Mouse (Mus musculus) CD4-positive, CD25-positive, alpha-beta regulatory T cell, adult 4 months (primary cell): ENCODE measurements at regions not wholly inside any gene's neighbourhood (a gene's known extent, or its start where the extent isn't known, plus 50 kb on each side); places are given as distances from the start of the nearest gene placed in this dataset.

Source experiments
- ATAC-seq: one replicate; pipeline ENCODE4 v1.8.0; 2017

DNA sequence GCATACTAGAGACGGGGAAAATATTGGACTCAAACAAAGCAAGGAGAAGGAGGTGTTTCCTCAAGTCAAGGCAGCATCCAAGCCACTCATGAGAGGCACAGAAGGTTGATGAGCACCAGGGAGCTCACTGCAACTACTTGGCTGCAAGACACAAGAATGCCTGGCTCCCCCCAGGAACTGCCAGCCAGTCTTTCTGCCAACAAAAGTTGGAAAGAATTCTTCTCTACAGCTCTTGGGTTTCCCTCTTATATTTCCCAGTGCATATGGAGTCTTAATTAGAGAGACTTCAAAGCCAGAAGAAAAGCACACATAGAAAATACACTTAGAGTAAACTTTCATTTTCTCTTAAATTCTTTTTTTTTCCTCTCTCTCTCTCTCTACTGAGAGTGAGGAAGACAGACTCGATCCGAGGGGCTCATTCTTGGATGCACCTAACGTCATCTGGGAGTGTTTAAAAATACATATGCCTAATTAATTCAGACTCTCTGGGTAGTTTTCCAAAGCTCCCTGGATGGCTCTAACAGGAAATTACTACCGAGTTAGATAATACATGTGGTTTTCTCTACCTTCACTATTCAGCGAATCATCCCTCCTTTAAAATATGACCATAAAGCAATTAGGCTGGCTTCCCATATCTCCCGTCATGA lies 222.7 kb downstream of the Fam84b start:
- ATAC-seq = no peak

DNA sequence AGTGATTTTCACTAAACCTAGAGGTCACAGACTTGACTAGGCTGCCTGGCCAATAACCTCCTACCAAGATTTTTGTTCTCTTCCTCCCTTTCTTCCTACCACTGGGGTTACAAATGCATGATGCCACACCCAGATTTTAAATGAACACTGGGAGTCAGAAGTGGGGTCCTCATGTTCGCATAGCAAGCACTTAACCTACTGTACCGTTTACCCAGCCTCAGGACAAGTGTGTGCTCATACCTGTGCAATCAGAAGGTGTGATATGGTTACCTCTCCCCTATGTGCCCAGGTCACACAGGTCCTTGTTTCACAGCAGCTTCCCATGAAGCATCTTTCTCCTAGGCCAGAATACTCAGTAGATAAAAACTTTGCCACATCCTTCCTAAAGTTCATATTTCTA lies 234.8 kb downstream of the Fam84b start:
- ATAC-seq = no peak

DNA sequence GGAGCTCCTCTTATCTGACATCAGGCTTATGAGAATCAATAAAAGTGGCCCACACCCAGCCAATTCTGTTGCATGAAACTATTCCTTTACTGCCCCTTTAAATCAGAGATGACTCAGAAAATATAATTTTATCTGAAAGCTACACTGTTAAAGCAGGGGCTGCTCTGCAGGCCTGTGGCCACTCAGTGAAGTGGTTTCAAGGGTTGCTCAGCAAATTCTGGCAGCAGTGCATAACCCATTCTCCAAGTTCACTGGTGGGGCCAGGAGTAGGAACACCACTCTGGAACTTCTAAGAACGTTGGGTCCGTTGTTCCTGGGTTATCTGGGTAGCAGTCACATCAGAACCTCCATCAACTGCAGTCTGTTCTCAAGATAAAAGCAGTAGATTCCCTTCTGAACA lies 236.2 kb downstream of the Fam84b start:
- no peak for ATAC-seq

DNA sequence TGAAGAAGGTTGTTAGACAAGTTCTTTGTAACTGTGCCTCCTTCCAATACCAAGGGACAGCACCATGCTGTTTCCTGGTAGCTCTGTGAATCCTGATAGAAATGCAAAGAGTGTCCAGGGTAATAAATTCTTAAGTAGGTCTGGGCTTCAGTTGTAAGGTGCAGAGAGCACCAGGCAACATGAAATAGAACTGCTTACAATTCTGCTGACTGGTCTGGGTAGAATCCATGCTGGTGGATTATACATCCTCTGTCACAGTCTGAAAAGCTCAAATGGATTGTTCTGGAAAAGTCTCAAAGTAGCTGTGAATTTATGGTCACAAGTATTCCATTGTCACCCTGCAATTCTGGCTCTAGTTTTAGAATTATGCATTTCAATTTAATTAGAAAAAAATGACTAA lies 251.7 kb downstream of the Fam84b start:
- no peak for ATAC-seq

DNA sequence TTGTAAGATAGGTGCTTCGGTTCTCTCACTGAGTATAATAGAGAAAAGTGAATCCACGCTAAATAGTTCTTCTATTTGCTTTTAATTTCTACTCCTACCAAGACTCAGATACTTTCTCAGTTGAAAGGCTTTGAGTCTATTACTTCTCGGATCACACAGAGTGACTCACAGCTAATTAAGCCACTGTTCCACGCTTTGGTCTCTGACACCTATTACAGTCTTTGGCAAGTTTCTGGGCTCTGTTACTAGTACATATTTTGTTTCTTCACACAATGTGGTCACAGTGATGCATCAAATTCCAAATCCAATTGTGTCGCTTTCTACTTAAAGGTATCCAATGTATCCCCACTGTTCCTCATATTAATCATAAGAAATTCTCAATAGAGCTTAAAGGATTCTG lies 276.5 kb downstream of the Fam84b start:
- no peak for ATAC-seq

DNA sequence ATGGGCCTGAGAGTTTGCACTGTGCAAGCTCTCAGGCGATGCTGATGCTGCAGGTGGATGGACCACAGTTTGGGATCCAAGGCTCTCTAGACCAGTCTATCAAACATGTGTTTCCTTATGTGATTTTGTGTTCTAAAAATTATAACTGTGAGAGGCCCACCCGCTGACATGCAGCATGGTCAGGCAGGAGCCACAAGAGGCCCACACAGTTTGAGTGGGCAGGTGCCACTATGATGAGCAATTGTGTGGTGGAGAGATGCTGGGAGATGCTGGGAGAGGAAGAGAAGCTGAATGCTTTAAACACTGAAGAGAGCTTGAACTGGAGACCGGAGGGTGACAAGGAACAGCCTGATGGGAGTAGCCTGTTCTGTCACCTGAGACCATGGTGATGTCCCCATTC lies 287.3 kb downstream of the Fam84b start:
- no peak for ATAC-seq

DNA sequence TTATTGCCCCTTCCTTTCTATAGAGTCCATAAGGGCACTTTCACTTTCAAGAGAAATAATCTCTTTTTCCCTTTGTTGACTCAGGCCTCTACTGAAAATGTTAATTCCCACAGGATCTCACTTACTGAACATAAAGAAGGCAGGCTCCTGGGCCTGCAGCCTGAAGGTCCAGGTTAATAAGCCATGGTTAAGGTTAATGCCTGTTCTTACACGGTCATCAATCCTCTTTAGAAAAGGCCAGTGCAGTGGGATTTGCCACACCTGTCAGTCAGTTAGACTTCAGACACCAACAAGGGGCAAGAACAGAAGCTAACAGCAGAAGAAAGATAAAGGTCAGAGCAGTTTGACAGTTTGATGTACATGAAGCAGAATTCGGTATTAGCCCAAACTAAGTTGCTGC lies 288.6 kb downstream of the Fam84b start:
- ATAC-seq = no peak

DNA sequence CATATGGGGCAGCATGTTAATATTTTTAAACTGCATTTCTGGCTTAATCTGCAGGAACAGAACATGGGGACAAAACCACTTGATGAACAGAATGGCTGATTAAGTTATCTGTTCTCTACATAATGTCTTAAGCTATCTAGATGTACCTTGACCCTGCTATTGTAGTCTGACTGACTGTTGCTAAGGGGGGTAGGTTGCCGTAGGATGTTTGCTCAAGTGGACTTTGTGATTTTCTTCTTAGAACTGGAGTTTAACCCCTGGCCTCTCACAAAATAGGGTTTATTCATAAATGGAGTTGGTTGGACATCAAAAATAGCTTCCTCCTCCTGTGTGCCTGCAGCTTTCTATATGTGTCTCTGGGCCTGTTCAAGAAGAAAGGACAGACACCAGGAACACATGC lies 292.9 kb downstream of the Fam84b start:
- no peak for ATAC-seq

DNA sequence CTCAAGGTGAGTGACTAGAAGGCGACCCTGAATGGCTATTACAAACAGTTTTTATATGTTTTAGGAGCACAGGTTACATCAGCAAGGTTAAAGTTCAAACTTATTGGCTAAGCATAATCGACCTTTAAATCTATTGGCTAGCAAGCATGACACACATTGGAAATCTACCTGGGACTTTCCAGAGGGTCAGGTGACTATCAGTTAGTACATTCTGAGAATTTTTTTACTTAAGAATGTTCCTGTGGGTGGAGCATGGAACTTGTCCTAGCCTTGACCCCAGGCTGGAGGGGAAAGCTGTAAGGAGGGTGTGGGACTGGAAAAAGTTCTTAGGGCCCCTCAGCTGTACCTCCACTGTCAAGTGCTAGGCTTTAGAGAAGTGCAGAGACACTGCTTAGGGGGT lies 297.9 kb downstream of the Fam84b start:
- no peak for ATAC-seq

DNA sequence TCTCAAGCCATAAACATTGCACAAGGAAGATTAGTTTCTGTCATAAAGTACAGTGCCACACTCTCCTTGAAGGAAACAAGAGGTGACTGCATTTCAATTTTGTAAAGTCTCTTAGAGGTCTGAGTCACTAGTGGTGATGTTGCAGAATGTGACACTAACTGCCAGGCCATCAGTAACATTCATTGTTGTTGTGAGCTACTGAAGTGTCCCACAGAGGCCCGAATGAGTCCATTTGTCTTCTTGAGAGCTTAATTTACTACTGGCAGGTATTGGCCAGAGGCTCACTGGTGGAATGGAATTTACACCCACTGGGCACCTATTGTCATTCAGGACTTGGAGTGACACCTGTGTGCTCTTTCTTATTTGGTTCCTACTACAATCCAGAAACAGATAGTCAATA lies 299.0 kb downstream of the Fam84b start:
- ATAC-seq = no peak

DNA sequence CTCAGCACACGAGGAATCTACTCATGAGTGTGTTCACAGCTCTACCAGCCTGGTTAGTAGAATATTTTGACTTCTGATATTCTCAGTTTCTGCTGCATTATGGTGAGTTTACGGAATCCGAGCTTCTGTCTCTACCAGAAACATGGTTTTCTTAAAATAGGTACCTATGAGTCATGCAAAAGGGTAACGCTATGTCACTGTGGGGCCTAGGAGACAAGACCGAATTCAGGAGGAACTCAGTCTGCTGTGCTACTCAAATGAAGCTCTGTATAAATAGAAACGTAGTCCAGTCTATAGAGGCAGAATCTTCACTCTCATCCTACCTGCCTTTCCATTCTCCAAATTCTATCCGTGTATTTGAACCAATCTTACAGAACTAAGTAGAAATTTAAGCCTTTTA lies 305.5 kb downstream of the Fam84b start:
- ATAC-seq = no peak

DNA sequence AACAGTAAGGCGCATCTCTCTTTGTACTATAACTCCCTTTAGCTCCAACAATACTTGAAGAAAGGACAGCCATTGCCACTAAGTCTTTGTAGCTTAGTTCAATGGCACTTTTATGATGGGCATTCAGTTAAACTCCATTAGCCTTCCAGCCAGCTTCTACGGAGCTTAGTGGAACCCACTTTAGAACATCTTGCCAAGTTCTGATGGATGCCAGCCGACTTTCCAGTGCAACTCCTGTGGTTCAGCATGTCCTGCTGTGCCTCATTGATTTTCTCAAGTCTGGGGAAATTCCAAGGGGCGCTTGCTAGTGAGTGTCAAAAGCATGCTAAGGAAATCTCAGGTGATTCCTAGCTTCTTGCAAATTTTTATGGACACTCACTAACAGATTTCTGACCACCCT lies 316.4 kb downstream of the Fam84b start:
- no peak for ATAC-seq

DNA sequence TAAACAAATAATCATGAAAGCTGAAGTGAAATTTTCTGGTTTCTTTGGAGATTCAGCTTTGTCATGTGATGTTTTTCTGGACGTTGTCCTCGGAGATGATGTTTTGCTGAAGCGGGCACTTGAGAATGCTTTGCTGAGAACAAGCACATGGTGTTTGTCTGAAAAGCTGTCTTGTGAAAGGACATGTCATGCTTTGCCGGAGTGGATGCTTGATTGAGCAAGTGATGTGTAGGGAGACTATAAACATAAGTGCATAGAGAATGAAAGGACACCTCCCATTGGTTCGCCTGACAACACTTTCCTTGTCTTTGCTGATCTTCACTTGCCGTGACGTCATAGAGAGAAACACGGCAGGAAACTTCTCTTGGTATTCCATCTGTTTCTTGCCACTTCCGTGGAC lies 318.9 kb downstream of the Fam84b start:
- ATAC-seq = no peak

DNA sequence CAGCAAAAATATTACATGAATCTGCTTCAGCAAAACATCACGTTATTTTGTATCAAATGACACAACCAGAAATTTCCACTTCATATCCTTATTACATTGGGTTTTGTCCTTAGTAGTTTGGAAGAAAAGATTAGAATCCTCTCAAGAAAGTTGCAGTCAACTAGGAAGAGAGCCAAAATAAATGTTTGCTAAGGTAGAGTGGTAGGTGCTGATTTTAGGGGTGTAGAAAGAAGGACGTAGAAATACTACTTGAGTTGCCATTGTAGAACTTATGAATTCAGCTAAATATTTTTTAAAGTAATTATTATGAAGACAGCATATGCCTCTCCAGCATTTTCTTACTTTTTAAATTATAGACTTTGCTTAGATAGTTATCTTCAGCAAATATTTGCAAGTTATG lies 336.8 kb downstream of the Fam84b start:
- no peak for ATAC-seq

DNA sequence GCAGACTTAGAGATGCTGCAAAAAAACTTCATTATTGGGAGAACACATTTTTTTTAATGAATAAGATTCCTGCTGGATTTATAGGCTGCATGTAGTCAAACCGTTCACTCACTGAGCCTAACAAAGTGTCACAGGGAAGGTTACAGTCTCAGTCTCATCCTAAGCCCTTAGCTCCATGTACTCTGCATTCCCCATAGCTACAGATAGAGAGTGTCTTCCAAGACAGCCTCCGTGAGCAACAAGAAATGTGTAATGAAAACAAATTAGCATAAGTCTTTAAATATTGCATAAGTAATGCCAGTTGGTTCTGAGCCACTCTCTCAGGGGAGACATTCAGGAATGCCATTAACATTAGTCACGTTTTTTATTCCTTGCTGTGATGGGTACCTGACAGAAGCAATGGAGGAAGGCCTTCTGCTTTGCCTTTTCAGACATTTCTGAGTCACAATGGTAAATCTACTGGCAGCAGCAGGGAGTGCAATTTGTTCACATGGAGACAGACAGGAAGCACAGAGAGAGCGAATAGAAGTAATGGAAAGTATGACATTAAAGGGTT lies 376.7 kb downstream of the Fam84b start:
- ATAC-seq = no peak

DNA sequence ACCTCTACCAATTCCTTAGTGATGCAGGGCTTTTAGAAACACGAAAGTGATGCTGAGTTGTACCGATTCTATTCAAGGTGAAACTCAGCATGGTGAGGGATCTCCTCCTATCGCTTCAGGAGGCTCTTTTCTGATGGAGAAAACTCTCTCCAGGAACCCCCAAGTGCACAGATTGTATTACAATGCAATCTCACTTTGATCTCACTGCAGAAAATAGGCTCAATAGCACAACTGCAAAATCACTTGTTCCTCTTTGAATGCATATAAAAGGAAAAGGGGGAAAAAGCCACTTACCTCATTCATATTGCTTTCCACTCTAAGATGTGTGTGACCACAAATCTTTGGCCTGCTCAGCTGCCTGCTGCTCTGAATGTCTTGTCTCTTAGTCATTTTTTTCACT lies 378.5 kb downstream of the Fam84b start:
- no peak for ATAC-seq

DNA sequence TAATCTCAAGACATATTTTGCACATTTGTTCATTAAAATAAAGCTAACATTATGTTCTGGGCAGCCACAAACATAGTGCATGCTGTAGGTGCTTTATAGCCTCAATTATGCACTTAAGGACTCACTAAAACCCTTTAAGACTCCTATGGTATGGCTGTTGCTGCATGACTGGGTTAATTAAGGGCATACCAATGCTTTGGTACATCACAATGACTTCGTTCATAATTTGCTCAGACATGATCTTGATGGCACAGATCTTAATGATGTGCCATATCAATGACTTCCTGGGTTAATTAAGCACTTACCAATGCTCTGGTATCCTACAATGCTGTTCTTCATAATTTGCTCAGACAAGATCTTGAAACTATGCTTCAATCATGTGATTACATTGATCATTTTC lies 415.5 kb upstream of the 4933412E24Rik start:
- ATAC-seq = no peak

DNA sequence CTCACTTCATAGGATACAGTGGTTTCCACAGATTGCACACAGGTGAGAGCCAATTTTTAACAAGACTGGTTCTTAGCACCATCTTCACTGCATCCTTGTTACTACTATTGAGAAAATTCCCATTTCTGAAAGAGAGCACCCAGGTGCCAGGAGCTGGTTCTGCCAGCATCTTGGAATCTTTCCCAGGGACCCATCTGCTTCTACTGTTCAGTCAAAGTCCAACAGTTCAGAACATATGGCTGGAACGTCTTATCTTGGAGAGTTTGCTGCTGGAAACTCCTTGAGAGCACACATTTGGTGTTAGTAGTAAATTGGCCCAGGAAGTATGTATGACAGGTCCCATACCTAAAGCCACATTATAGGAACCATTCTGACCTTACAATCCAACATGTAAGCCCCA lies 402.7 kb upstream of the 4933412E24Rik start:
- no peak for ATAC-seq

DNA sequence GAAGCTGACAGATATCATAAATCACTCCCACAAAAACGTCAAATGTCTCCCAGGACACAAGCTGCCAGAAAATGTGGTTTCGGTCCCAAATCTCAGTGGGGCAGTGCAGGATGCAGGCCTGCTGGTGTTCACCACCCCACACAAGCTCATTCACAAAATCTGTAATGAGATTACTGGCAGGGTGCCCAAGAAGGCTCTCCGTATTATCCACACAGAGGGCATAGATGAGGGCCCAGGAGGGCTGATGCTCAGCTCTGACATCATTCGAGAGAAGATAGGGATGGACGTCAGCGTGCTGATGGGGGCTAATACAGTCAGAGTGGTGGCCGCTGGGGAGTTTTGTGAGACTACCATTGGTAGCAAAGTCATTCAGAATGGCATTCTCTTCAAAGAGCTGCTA lies 375.9 kb upstream of the 4933412E24Rik start:
- no peak for ATAC-seq

DNA sequence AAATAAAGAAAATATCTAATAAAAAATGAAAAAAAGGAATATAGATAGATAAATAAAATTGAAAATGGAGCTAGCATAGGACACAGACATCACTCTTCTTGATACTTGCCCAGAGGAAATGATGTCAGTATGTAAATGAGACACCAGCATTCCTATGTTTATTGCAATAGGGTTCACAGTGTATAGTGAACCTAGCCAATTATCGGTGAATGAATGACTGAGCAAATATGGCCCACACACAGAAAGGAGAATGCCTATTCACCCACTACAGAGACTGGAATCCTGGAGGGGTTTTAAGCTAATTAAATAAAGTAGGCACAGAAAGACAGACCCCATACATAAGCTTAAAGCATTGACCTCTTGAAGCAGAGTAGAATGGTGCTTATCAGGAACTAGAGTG lies 373.9 kb upstream of the 4933412E24Rik start:
- no peak for ATAC-seq

DNA sequence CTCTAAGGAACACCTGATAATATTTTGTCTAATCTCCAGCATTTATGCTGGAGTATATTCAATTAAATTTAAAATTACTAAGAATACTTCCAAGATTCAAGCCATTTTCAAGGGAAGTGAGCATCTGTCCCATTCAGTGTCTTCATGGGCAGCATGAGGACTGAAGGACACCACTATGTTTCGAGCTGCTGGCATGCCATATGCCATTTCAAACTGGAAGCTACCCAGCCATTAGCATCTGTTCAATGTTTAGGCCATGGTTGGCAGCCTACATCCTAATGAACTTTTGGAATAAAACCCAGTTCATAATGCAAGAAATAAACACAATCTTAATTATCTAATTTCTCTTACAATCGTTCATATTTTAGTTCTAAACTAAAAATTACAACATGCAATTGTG lies 371.5 kb upstream of the 4933412E24Rik start:
- ATAC-seq = no peak
